Mouse (Mus musculus) ES-E14 (cell line): ENCODE results near the gene Myo6. TPM values are rescaled to one million over a fixed set of nuclear protein-coding genes. Genes with fewer than 3 reads are reported as not detected.

ENCODE experiments used
- DNase-seq: peaks from one replicate; pipeline ENCODE4 v3.0.0-alpha.2; 2013; ENCODE audit warnings: low read depth, low spot score
- H3K27ac ChIP-seq: 2 replicates; pipeline ENCODE4 v1.5.1; 2012; ENCODE audit warnings: low read depth, mild to moderate bottlenecking, low read length, moderate library complexity, mixed read lengths; ENCODE audit not compliant: poor library complexity, insufficient read depth, severe bottlenecking
- H3K36me3 ChIP-seq: 2 replicates; pipeline ENCODE4 v1.6.1; 2012; ENCODE audit warnings: mild to moderate bottlenecking, low read length, moderate library complexity, mixed read lengths; ENCODE audit not compliant: control insufficient read depth, poor library complexity, insufficient read depth, severe bottlenecking
- H3K4me1 ChIP-seq, 2 experiments: fragments of 150-350 bp in 1 of 2; sonication (generic) in 1 of 2; 2 replicates each; pipeline ENCODE4 v1.6.1; 2012; ENCODE audit warnings: low read length in 2 of 2, mild to moderate bottlenecking in 1 of 2, mixed read lengths in 1 of 2; ENCODE audit not compliant: control insufficient read depth in 2 of 2, insufficient read depth in 2 of 2, poor library complexity in 1 of 2
- H3K4me3 ChIP-seq, 2 experiments: fragments of 150-350 bp in 1 of 2; sonication (generic) in 1 of 2; 2 replicates each; pipeline ENCODE4 v1.5.1; 2012; ENCODE audit warnings: low read length in 2 of 2, low read depth in 1 of 2, mild to moderate bottlenecking in 1 of 2, mixed read lengths in 1 of 2; ENCODE audit not compliant: insufficient read depth in 1 of 2, poor library complexity in 1 of 2, severe bottlenecking in 1 of 2
- H3K9ac ChIP-seq: 2 replicates; pipeline ENCODE4 v1.6.1; 2012; ENCODE audit warnings: low read depth, mild to moderate bottlenecking, low read length, mixed read lengths; ENCODE audit not compliant: poor library complexity, insufficient read depth, severe bottlenecking
- H3K9me3 ChIP-seq: fragments of 150-350 bp; sonication (generic); 2 replicates; pipeline ENCODE4 v1.6.1; 2012; ENCODE audit warnings: low read depth, mild to moderate bottlenecking, low read length; ENCODE audit not compliant: control insufficient read depth, insufficient read depth
- CHD2 ChIP-seq: IDR thresholded peaks from 2 replicates; pipeline ENCODE4 v1.6.1; 2014; ENCODE audit warnings: mild to moderate bottlenecking, low read depth, low read length, inconsistent platforms
- HCFC1 ChIP-seq: IDR thresholded peaks from 2 replicates; pipeline ENCODE4 v1.6.1; 2012; ENCODE audit warnings: low read length, inconsistent platforms, borderline replicate concordance; ENCODE audit not compliant: insufficient read depth
- MAFK ChIP-seq: IDR thresholded peaks from 2 replicates; pipeline ENCODE4 v1.6.1; 2014; ENCODE audit warnings: mild to moderate bottlenecking, low read depth, low read length, inconsistent platforms; ENCODE audit not compliant: insufficient read depth
- ZC3H11A ChIP-seq: IDR thresholded peaks from 2 replicates; pipeline ENCODE4 v1.6.1; 2012; ENCODE audit warnings: low read depth, mild to moderate bottlenecking, inconsistent platforms, low read length, borderline replicate concordance
- ZNF384 ChIP-seq: IDR thresholded peaks from 2 replicates; pipeline ENCODE4 v1.6.1; 2012; ENCODE audit warnings: low read depth, low read length, inconsistent platforms
- in situ Hi-C, 2 experiments: fragments of 600-800 bp; cut with MboI; formaldehyde crosslinking; loops; one replicate each; pipeline ENCODE4 v1.15.1; 2025; ENCODE audit warnings: low sequenced_read_pairs in 2 of 2, inconsistent platforms in 1 of 2; ENCODE audit not compliant: unreplicated experiment in 2 of 2
- total RNA-seq: library from RNA; depleted of rRNA; stranded (reverse); fragments of 300-350 nt; gene quantifications from 2 replicates; pipeline ENCODE4 v1.2.3, GENCODE M21; 2012

Myo6 gene
- total RNA-seq, 1 experiment: 9.0 TPM

- TF ChIP-seq CHD2: no peak
- no peak for TF ChIP-seq MAFK
- TF ChIP-seq ZC3H11A: no peak
- no peak for TF ChIP-seq HCFC1
- no peak for TF ChIP-seq ZNF384
- DNase-seq: no peak
- no peak overlapping the region for H3K27ac ChIP-seq
- H3K9me3 ChIP-seq: no peaks in the 10 kb centered on the region
- H3K36me3 ChIP-seq: no peaks in the 10 kb centered on the region
- H3K9ac ChIP-seq: no peak overlapping the region
- in situ Hi-C loops: no loop called here
- H3K4me3 ChIP-seq: no peak overlapping the region
- no peaks in the 10 kb centered on the region for H3K4me1 ChIP-seq
These were observed 87.3 kb downstream of the Myo6 start for GRCm38 (mm10) chr9:80252146-80252545.

DNA sequence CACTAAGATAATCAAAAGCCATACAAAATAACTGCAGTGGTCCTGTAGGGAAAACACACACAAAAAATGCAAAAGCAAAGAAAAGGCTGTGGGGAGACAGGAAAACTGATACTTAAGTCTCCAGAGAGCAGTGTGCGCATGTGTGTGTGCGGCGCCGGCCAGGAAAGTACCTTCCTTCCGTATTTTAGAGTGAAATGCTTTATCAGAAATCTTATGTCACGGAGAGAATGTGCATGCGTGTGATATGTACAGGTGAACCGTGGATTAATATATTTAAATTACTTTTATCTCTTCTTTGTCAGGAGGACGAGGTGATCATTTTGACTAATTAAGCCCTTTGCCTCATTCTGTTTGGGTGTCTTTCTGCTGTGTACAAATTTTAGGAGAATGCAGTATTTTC lies 88.4 kb downstream of the Myo6 start:
- DNase-seq: no peak
- Histone ChIP-seq H3K4me1 (no peaks in the 10 kb centered on the region), H3K9me3 (no peaks in the 10 kb centered on the region), H3K9ac (no peak overlapping the region), H3K27ac (no peak overlapping the region), H3K36me3 (no peaks in the 10 kb centered on the region), H3K4me3 (no peak overlapping the region)
- in situ Hi-C loops: no loop called here
- TF ChIP-seq CHD2 (no peak), ZNF384 (no peak), HCFC1 (no peak), ZC3H11A (no peak), MAFK (no peak)

- H3K9ac ChIP-seq: no peak overlapping the region
- no peak for DNase-seq
- H3K36me3 ChIP-seq: no peaks in the 10 kb centered on the region
- in situ Hi-C loops: no loop called here
- H3K4me1 ChIP-seq: no peaks in the 10 kb centered on the region
- H3K9me3 ChIP-seq: no peaks in the 10 kb centered on the region
- TF ChIP-seq CHD2 (no peak), MAFK (no peak), ZNF384 (no peak), HCFC1 (no peak), ZC3H11A (no peak)
- no peak overlapping the region for H3K27ac ChIP-seq
- no peak overlapping the region for H3K4me3 ChIP-seq
These were observed 91.7 kb downstream of the Myo6 start for GRCm38 (mm10) chr9:80256561-80256960.

DNA sequence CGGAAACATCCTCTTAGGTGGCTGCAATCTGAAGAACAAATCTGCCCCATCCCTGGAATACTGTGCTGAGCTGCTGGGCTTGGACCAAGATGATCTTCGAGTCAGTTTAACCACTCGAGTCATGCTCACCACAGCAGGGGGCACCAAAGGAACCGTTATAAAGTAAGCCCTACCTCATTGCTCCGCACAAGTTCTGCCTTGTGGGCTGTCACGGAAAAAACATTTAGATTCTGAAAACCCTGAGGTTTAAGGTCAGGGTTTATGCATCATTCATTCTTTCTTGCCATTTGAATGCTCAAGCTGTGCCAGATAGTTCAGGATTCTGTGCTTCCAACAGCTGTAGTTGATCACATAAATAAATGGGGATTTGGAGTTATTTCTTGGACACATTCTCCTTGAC lies 93.6 kb downstream of the Myo6 start:
- Histone ChIP-seq H3K9ac (no peak overlapping the region), H3K9me3 (no peaks in the 10 kb centered on the region), H3K36me3 (no peaks in the 10 kb centered on the region), H3K4me3 (no peak overlapping the region), H3K27ac (no peak overlapping the region), H3K4me1 (peaks cover 2 to 3% of the 10 kb centered on the region in 2 experiments; a peak in 2 of 4 replicates)
- in situ Hi-C loops: no loop called here
- no peak for DNase-seq
- TF ChIP-seq ZNF384 (no peak), CHD2 (no peak), ZC3H11A (no peak), HCFC1 (no peak), MAFK (no peak)

DNA sequence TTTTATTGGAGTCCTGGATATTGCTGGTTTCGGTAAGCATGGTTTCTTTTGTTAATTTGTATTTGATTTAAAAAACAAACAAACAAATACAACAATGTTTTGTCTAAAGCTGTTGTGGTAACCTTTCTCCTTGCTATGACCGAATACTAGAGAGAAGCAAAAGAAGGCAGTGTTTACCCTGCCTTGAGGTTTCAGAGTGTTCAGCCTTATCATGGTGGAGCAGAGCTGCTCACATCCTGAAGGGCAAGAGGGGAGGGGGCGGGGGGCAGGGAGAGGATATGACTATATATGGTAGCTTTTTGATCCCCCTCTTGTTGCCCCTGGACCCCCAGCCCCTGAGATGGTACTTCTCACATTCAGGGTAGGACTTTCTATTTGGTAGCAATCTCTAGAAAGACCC lies 96.1 kb downstream of the Myo6 start:
- Histone ChIP-seq H3K9ac (no peak overlapping the region), H3K4me1 (peaks cover 2 to 3% of the 10 kb centered on the region in 2 experiments; a peak in 2 of 4 replicates), H3K27ac (no peak overlapping the region), H3K9me3 (no peaks in the 10 kb centered on the region), H3K36me3 (no peaks in the 10 kb centered on the region), H3K4me3 (no peak overlapping the region)
- no peak for DNase-seq
- in situ Hi-C loops: no loop called here
- no peak for TF ChIP-seq ZNF384
- TF ChIP-seq HCFC1: no peak
- TF ChIP-seq ZC3H11A: no peak
- no peak for TF ChIP-seq CHD2
- TF ChIP-seq MAFK: no peak
